Mouse (Mus musculus): ENCODE measurements at regions not wholly inside any gene's neighbourhood (a gene's known extent, or its start where the extent isn't known, plus 50 kb on each side); places are given as distances from the start of the nearest gene placed in this dataset.

- Histone ChIP-seq H3K27me3 (ENCODE audit: control insufficient read depth) (no peaks in the 10 kb centered on the region), H3K9me3 (ENCODE audit: control insufficient read depth, low read length) (no peaks in the 10 kb centered on the region), H3K4me3 (replicated peaks) (no peak overlapping the region), H3K4me1 (ENCODE audit: control insufficient read depth) (no peaks in the 10 kb centered on the region), H3K36me3 (ENCODE audit: control insufficient read depth) (no peaks in the 10 kb centered on the region)
- TF ChIP-seq TAL1 (IDR thresholded peaks at IDR 0.05; ENCODE audit: low read length) (no peak), GATA1 (IDR thresholded peaks at IDR 0.05; ENCODE audit: low read length) (no peak)
Observed at GRCm38 (mm10) chr14:100352961-100353452, 68.5 kb upstream of the Klf12 start.

GRCm38 (mm10) chr14:100351004-100351403 is 66.5 kb upstream of the Klf12 start:
- Histone ChIP-seq H3K4me1 (ENCODE audit: control insufficient read depth) (no peaks in the 10 kb centered on the region), H3K9me3 (ENCODE audit: control insufficient read depth, low read length) (no peaks in the 10 kb centered on the region), H3K4me3 (replicated peaks) (no peak overlapping the region), H3K36me3 (ENCODE audit: control insufficient read depth) (no peaks in the 10 kb centered on the region), H3K27me3 (ENCODE audit: control insufficient read depth) (no peaks in the 10 kb centered on the region)
- TF ChIP-seq TAL1 (IDR thresholded peaks at IDR 0.05; ENCODE audit: low read length) (no peak), GATA1 (IDR thresholded peaks at IDR 0.05; ENCODE audit: low read length) (no peak)

- H3K36me3 ChIP-seq (ENCODE audit: control insufficient read depth), result no peaks in the 10 kb centered on the region
- no peak for TF ChIP-seq TAL1 (IDR thresholded peaks at IDR 0.05; ENCODE audit: low read length)
- TF ChIP-seq GATA1 (IDR thresholded peaks at IDR 0.05; ENCODE audit: low read length), result no peak
- no peaks in the 10 kb centered on the region for H3K9me3 ChIP-seq (ENCODE audit: control insufficient read depth, low read length)
- no peaks in the 10 kb centered on the region for H3K4me1 ChIP-seq (ENCODE audit: control insufficient read depth)
- H3K4me3 ChIP-seq (replicated peaks), result no peak overlapping the region
- H3K27me3 ChIP-seq (ENCODE audit: control insufficient read depth), result no peaks in the 10 kb centered on the region
Observed at GRCm38 (mm10) chr14:100350021-100350790, 65.7 kb upstream of the Klf12 start.

GRCm38 (mm10) chr14:100348336-100349164 is 64.1 kb upstream of the Klf12 start:
- no peaks in the 10 kb centered on the region for H3K36me3 ChIP-seq (ENCODE audit: control insufficient read depth)
- H3K9me3 ChIP-seq (ENCODE audit: control insufficient read depth, low read length), result no peaks in the 10 kb centered on the region
- H3K4me1 ChIP-seq (ENCODE audit: control insufficient read depth), result no peaks in the 10 kb centered on the region
- H3K4me3 ChIP-seq (replicated peaks), result no peak overlapping the region
- no peak for TF ChIP-seq TAL1 (IDR thresholded peaks at IDR 0.05; ENCODE audit: low read length)
- TF ChIP-seq GATA1 (IDR thresholded peaks at IDR 0.05; ENCODE audit: low read length), result no peak
- no peaks in the 10 kb centered on the region for H3K27me3 ChIP-seq (ENCODE audit: control insufficient read depth)

- no peak for TF ChIP-seq GATA1 (IDR thresholded peaks at IDR 0.05; ENCODE audit: low read length)
- TF ChIP-seq TAL1 (IDR thresholded peaks at IDR 0.05; ENCODE audit: low read length), result no peak
- Histone ChIP-seq H3K36me3 (ENCODE audit: control insufficient read depth) (no peaks in the 10 kb centered on the region), H3K4me3 (replicated peaks) (no peak overlapping the region), H3K9me3 (ENCODE audit: control insufficient read depth, low read length) (no peaks in the 10 kb centered on the region; the same call in 1 of the 2 replicates), H3K4me1 (ENCODE audit: control insufficient read depth) (no peaks in the 10 kb centered on the region), H3K27me3 (ENCODE audit: control insufficient read depth) (no peaks in the 10 kb centered on the region)
Observed at GRCm38 (mm10) chr14:100336926-100337325, 52.4 kb upstream of the Klf12 start.
